Mouse (Mus musculus) layer of hippocampus, adult 9-11 months (tissue): ENCODE results near the gene Gm49320.
"Not testable (repeated sequence)": the region's sequence is repeated elsewhere in the genome, so short reads cannot be mapped to it uniquely, and the experiment has no call there.

Source experiments
- DNase-seq: peaks from one replicate; pipeline ENCODE4 v3.0.0; 2022

Gene Gm49320

DNA sequence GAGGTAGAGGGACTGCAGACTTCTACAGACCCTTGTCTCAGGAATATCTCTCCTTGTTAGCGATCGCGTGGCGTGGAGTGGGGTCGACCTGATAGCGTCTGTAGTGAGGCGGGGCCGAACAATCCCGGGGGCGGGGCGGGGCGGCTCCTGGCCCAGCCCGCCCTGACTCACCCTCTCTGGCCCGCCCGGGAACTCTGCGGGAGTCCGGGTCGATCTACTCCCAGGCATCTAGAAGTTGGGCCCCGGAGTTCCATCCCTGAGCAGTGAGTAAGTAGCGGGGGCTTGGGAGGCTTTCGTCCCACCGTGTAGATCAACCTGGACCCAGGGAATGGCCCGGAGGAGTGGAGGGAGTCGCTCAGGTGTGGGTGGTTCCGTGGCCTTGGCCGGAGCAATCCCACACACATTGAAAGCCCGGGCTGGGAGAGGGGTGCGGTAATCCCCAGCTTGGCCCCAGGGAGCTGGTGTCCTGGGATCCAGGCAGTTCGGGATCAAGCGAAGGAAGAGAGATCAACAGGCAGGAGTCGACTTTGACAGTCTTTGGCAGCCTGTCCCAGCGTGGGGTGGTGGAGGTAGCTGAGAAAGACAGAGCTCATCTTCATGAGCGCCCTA lies 11.8 kb upstream of the Gm49320 start, which contains the start of gene Lrrc8e:
TSS of gene Lrrc8e (plus strand) at position 89 of the 609 bp plus-strand sequence.
- DNase-seq = no peak

DNA sequence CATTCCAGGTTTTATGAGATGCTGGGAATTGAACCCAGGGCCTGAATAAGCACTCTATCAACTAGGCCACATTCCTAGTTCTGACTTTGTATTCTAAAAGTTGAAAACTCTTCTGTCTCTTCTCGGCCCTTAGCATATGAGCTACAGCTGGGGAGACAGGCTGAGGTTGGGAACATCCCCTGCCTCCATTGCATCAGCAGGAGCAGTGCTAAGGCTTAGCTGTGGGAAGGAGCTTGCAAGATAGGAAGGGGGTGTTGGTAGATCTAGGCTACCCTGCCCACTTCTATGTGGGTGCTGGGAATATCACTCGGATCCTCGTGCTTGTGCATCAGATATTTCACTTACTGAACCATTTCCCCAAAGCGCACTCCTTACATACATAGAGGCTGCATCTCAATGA lies 10.7 kb upstream of the Gm49320 start:
- no peak for DNase-seq

DNA sequence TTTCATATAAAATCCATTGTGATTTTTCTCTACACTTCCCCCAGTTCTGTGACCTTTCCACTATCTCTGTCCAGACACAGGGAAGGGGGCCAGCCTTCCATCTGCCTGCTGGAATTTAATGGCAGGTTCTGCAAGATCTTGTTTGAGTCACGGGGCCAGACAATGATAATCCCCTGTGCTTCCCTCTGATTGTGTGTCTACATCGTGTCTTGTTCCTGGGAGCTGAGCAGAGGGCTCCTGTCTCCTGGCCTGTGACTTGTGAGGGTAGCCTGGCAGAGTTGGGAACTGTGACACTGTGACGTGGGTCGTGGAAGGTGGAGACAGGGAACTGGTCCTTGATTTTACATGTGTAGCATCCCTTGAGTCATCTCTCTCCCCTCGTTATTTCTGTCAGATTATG lies 8.9 kb upstream of the Gm49320 start:
- no peak for DNase-seq

DNA sequence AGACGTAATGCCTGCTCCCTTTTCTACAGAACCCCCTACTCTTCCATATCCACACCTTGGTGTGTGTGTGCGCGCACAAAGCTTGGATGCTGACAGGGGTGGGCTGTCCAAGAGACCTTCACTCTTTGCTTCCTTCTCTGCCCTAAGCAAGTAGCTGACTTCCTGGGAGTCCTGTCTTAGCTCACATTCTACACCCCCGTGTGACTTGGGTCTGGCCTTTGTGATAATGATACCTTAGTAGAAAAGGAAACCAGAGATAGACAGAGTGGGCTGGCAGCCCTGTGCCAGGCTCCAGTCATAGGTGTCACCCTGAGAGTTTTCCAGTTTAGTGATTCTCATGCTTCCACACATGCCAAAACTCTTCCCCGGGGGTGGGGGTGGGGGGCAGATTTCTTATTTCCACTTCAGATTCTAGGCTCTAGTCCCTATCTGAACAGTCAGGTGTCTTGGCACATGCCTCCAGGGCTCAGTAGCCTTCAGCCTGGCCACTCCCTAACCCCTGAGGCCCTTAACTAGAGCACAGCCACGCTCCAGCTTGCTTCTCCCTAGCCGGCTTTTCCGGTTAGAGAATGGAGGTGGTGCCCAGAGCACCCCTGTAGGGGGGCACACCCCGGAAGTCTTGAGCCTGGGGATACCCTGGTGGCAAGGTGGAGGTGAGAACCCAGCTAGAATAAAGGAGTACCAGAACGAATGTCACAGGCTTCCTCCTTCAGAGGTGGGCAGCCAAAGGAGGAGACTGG lies 7.9 kb upstream of the Gm49320 start:
- DNase-seq = no peak

DNA sequence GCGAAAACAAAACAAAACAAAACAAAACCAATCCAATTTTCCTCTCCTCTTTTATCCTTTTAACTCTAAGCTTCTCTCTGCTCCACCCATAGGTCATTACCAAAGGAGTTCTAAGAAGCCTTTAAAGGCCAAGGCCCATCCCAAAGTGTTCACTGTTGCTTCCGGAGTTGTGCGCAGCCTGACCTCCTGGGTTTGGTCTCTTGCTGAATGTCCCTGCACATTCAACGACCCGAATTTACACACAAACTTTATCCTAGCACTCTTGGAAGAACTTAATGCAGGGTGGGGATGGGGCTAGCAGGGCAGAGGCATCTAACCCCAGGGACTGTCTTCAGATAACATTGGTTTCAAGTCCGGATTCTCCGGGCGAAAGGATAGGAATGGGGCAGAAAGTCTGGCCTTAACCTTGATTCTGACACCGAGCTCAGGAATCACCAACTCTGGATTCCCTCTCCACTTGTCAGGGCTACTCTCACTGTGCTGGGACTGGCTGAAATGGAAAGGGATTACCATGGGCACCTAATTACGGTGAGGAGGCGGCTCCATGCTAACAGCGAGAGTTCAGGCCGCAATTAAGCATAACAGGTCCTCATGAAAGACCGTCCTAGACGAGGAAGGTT lies 741 bp upstream of the Gm49320 start:
- DNase-seq = no peak

DNA sequence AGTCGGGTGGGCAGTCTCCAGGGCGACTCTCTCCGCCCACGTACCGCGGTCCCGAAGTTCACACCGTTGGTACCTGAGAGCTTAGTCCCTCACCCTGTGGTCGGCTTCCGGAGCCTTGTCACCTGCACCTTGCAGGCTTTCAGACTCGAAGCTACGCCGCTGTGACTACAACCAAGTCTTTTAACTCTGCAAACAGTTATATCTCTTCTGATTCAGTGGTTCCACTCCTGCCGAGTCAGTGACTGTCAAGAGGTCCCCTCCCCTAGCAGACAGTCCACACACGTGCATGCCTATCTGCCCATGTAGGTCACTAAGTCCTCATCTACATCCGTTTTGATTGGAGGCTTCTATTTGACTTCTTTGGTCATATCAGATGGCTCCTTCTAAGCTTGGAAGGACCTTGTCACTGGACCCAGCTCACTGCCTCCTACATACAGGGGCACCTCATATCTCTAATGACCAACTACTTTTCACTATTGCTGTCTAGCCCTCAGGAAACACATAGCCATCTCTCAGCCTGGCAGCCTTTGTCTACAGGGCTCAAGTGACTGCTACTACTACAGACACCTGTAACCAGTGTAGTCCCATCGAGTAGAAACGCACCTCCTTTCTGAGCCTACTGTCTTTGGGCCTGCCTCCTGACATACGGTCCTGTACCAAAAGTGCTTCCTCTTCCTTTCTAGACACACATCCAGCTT lies 677 bp downstream of the Gm49320 start:
- no peak for DNase-seq

DNA sequence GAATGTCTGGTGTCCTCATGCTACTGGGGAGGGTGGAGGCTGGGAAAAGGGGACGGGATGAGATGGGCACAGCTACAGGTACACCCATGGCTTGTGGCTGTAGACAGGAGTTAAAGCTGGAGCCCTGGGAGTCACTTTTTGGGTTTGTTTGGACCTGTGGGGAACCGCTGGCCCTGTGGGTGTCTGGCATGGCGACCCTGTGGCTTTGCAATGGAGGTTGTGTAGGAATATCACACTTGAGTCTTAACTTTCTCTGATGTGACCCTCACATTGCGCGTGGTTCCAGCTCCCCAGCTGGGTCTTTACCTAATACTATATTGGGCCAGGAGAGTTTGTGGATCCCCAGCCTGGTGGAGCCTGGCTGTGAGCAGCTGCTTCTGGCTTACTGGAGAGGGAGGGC lies 6.4 kb downstream of the Gm49320 start:
- no peak for DNase-seq

DNA sequence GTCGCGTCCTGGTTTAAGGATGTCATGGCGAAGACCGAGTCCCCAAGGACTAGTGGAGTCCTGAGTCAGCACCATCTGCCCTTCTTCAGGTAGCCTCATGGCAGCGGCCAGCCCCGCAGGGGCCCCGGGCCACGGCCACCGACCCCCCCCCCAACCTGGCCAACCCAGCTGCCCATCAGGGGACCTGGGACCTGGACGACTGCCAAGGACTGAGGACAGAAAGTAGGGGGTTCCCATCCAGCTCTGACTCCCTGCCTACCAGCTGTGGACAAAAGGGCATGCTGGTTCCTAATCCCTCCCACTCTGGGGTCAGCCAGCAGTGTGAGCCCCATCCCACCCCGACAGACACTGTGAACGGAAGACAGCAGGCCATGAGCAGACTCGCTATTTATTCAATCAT lies 7.1 kb downstream of the Gm49320 start:
- no peak for DNase-seq

DNA sequence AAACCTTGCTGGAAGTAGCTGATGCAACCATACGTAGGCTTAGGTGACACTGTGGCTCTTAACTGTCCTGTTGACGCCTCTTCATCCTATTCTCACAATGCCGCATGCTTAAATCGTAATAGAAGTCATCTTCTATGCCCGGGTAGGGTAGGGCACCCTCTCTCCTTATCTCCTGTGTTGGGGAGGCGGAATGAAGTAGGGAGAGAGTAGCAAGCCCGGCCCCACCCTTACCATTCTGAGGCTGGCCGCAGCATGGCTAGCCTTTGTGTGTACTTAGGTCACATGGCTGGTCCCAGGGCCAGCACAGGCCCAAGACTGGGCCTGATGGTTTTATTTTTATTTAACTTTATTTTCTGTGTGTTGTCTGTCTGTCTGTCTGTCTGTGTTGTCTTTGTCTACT lies 8.6 kb downstream of the Gm49320 start:
- no peak for DNase-seq

DNA sequence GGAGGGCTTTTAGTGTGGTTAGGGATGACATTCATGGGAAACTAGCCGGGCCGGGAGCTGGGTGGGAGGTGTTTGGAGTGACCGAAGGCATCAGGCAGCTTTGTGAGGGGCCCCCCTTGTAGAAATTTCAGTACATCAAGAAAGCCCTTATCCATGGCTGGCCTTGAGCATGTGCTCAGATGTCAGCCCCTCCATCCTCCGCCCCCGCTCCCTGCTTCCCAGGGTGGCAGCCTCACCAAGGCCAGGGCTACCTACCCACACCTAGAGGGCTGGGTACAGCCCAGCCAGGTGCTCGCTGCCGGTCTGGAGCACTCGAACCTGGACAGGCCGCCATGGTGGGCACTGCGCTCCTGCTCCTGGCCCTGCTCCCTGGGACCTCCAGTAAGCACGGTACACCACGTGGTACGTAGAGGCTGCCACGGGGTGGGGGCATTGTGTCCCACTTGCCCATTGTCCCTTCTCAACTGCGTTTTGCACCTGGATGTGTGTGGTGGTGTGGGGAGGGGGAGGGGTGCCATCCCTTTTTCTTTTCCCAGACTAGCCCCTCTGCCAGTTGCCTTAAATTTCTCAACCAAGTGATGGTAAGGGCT lies 9.4 kb downstream of the Gm49320 start, which contains the start of gene Tgfbr3l:
TSS of gene Tgfbr3l (plus strand) at position 264 of the 590 bp plus-strand sequence.
- DNase-seq = no peak

DNA sequence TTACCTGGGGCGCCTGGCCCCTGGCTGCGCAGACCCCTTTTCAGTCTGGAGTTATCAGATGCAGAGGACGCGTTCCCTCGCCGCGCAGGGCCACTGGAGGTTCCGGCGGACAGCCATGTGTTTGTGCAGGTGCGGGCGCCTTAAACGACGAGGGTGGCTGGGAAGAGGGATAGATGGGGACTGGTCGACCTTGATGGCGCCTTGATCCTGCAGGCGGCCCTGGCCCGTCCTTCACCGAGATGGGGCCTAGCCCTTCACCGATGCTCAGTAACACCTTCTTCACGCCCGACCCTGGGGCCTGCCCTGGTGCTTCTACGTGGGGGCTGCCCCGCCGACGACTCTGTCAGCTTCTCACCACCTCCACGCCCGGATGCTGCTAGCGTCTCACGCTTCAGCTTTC lies 10.5 kb downstream of the Gm49320 start:
- DNase-seq = no peak

DNA sequence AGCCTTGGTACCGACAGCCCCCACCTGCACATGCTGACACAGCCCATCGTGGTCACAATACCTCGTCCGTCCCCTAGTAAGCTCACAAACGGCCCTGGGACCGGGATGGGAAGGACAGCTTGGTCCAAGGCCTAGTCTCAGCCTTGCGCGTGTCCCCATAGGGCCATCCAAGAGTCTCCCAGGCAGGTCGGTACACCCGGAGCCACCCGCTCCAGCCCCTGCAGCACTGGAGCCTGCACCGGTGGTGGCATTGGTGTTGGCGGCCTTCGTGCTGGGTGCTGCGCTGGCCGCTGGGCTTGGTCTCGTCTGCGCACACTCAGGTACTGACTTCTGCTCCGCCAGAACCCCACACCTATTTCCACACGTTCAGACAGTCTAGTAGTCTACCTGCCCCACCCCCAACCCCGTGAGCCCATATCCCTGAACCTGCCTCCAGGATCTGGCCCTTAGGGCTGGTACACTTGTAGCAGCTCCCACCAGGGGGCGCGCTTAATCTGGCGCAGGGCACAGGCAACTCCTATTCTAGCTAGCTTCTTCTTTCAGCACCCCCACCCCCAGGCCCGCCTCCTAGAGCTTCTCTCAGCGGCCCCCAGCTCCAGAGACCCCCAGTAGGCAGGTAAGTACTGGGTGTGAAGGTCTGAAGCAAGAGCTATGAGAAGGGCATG lies 11.8 kb downstream of the Gm49320 start:
- DNase-seq = peak; percentile 84

DNA sequence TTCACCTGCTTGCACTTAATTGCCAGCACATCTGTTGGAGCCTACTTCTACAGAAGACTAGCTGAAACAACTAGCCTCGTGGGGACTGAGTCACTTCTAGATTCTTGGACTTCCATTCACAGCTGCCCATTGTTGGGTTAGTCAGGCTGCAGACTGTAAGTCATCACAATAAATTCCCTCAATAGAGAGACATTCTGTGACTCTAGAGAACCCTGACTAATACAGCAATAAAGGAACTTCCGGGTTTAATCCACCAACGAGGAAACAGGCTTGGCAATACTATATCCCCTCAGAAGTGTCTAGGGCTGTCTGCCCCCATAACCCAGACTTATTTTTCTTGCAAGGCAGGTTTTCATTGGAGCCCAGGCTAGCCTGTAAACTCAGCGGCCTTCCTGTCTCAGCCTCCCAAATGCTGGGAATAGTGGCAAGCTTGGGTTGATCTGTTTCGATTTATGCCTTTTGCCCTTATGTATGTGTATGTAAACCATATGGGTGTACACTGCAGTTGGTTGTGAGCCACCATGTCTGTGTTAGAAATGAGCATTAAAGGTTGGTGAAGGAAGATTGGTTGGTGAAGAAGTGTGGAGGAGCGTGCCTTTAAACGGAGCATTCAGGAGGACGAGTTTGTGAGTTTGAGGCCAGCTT lies 13.6 kb downstream of the Gm49320 start:
- no peak for DNase-seq

DNA sequence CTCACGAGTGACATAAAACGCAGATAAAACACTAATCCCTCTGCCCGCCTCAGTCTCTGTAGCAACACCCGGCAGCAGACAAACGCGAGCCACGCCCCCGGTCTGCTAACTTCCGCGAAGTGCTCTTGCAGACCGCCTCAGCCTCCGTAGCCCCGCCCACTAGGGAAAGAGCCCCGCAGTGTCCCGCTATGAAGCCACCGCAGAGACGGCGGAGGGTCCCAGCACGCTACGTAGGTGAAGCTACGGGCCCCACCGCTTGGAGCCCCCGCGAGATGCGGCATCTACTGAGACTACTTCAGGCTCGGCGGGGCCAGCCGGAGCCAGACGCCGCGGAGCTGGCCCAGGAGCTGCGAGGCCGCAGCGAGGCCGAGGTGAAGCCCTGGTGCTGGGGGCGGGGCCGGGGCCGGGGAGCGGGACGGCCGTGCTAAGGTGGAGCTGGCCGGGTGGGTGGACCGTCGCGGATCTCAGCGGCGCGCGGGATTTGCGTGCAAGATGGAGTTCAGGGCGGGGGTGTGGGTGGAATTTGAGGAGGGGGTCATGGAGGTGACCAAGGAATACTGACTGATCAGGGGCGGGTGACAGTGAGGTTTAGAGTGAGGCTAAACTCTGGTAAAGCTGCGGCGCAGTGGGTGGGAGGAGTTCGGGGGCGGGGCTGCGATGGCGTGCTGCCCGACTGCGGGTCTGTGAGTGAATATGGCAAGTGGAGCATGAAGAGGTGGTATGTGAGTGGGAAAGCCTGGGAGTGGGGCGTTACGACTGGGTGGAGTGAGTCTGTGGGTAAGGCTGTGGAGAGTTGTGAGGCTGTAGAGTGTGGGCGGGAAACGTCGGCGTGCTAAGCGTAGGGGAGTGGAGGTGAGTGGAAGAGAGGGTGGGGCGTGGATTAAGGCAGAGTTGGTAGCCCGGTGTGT lies 14.5 kb downstream of the Gm49320 start, which contains the start of gene Snapc2:
TSS of gene Snapc2 (plus strand) at position 147 of the 908 bp plus-strand sequence.
- peak; percentile 95 for DNase-seq

DNA sequence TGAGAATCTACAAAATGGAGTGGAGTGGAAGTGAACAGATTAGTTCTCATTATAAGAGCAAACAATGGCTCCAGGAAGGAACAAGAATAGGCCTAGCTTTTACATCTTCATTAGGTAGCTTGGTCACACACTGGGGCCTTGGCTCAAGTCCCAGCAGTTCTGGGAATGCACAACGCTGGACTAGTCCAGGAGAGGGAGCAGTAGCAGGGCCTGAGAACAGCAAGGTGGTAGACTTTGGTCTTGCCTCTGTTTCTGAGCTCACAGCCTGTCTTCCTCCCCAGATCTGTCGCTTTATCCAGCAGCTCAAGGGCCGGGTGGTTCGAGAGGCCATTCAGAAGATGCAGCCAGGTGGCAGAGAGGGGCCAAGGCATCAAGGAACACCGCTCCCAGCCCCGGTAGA lies 15.3 kb downstream of the Gm49320 start:
- peak; percentile 76 for DNase-seq

DNA sequence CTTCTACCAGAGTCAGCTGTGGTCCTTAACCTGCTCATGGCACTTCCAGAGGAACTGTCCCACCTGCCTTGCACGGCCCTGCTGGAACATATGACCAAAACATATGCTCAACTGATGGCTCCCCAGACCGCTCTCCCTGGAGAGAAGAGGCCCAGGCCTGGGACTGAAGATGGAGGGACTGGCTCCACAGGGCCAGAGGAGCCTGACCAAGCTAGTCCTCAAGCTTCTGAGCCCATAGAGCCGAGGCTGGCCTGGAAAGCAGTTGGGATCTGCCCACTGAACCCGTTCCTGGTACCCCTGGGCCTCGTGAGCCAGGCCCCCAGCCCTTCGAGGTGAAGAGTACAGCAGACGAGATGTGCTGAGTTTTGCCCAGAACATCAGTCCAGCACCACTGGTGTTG lies 16.8 kb downstream of the Gm49320 start:
- not testable (repeated sequence) for DNase-seq

DNA sequence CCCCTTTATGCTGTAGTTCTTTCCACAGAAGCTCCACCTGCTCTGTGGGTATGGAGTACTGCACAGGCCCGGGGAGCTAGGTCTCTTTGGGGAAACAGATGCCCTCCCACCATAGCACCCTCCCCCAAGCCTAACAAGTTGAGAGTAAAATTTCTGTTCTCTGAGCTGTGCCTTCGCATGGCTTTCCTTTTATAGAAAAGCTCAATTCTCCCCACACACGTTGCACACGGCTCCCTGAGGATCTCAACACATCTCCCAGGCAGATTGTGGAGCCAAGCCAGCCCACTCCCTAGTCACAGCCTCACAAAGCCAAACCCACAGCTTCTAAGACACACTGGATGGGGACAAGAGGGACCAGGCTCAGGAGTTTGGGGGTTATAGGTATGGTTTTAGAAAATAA lies 18.2 kb downstream of the Gm49320 start:
- peak; percentile 94 for DNase-seq

DNA sequence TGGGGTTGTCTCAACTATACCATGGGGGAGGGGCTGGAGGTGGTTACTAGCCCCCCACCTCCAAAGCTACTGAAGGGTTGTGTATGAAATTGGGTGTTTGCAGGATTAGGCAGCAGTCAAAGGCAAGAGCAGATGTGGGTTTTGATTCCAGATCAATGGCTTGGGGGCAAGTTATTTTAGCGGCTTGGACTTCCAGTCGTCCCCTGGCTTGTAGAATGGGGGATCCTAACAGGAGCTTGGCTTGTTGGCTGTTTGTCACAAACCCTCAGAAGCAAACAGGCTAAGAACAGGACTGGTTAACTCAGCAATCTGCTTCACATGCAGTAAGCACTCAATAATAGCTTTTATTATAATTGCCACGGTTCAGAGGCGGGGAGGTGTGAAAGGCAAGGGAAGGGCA lies 18.7 kb downstream of the Gm49320 start:
- no peak for DNase-seq

DNA sequence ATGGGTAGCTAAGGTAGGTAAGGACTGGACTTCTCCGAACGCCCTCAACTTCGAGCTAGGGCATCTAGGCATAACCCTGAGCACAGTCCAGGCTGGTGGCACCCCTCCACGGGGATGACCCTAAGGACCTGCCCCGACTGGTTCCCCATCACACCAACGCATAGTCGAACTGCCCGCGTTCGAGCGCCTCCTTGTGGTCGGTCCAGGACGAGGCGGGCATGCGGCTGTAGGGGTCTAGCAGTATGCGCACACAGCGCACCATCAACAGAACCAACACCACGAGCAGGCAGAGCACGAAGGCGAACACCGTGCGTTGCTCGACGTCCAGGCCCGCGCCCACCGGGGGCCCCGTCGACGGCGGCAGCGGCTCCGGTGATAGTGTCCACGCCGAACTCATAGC lies 19.6 kb downstream of the Gm49320 start:
- peak; percentile 83 for DNase-seq

DNA sequence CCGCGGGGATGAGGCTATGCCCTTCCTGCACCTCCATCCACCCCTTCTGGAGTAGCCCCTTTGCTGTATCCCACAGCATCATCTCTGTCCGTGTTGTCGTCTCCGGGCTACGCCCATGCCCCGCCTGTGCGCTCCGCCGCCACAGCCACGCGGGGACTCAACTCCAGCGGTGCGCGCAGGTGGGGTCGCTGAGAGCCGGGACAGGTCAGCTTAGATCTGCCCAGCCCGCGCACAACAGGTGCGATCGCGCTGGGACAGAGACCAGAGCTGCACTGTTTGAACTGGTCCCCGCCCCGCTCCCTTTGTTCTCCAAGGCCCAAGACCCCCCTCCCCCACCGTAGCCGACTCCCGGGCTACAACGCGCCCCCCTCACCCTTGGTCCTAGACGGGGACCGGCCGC lies 20.0 kb downstream of the Gm49320 start:
- no peak for DNase-seq
